Mouse (Mus musculus): ENCODE data around the gene Abl1. TPM values are rescaled to one million over a fixed set of nuclear protein-coding genes. Genes with fewer than 3 reads are reported as not detected.

Abl1 gene
- total RNA-seq, 2 experiments from 2014 or later = 51.3 to 54.4 TPM

GRCm38 (mm10) chr2:31770781-31771441, 82.7 kb downstream of the Abl1 start:
- intact Hi-C loops (cut with DNase I) = no loop called here
- DNase-seq = no peak

- intact Hi-C loops (cut with DNase I) = no loop called here
Observed at GRCm38 (mm10) chr2:31776479-31776878, 88.3 kb downstream of the Abl1 start.

GRCm38 (mm10) chr2:31779258-31779657, 91.1 kb downstream of the Abl1 start:
- intact Hi-C loops (cut with DNase I) = no loop called here
- no peak for DNase-seq

More at GRCm38 (mm10) chr2:31776479-31776878, 88.3 kb downstream of the Abl1 start:
- DNase-seq = no peak

- DNase-seq = no peak
- intact Hi-C loops (cut with DNase I) = no loop called here
Observed at GRCm38 (mm10) chr2:31782958-31783602, 94.9 kb downstream of the Abl1 start.

GRCm38 (mm10) chr2:31785074-31785473, 96.9 kb downstream of the Abl1 start:
- intact Hi-C loops (cut with DNase I) = loop anchor here (5.0 kb wide), 2 partner anchors 132 to 303 kb away; no protein-coding TSS in a partner anchor

GRCm38 (mm10) chr2:31787029-31787428, 98.9 kb downstream of the Abl1 start:
- intact Hi-C loops (cut with DNase I) = loop anchor here (2.0 to 5.0 kb wide), 3 partner anchors 98 to 305 kb away; partner anchors contain the start of gene Abl1

More at GRCm38 (mm10) chr2:31785074-31785473, 96.9 kb downstream of the Abl1 start:
- peak; percentile 77 for DNase-seq

GRCm38 (mm10) chr2:31788227-31788626, 100.1 kb downstream of the Abl1 start:
- DNase-seq = no peak
- intact Hi-C loops (cut with DNase I) = loop anchor here (5.0 kb wide), 2 partner anchors 129 to 306 kb away; no protein-coding TSS in a partner anchor

More at GRCm38 (mm10) chr2:31787029-31787428, 98.9 kb downstream of the Abl1 start:
- DNase-seq = peak; percentile 89

- DNase-seq = no peak
- intact Hi-C loops (cut with DNase I) = loop anchor here (5.0 kb wide), 2 partner anchors 128 to 307 kb away; no protein-coding TSS in a partner anchor
Observed at GRCm38 (mm10) chr2:31789215-31789614, 101.0 kb downstream of the Abl1 start.

- no peak for DNase-seq
- intact Hi-C loops (cut with DNase I) = no loop called here
Observed at GRCm38 (mm10) chr2:31790728-31791251, 102.6 kb downstream of the Abl1 start.

GRCm38 (mm10) chr2:31791260-31791659, 103.1 kb downstream of the Abl1 start:
- intact Hi-C loops (cut with DNase I) = no loop called here
- DNase-seq = no peak

GRCm38 (mm10) chr2:31792611-31793010, 104.4 kb downstream of the Abl1 start:
- intact Hi-C loops (cut with DNase I) = no loop called here
- DNase-seq = no peak

GRCm38 (mm10) chr2:31796943-31797342, 108.8 kb downstream of the Abl1 start:
- DNase-seq = no peak
- intact Hi-C loops (cut with DNase I) = no loop called here

GRCm38 (mm10) chr2:31801416-31801815, 113.2 kb downstream of the Abl1 start:
- intact Hi-C loops (cut with DNase I) = no loop called here
- DNase-seq = peak; percentile 71

- DNase-seq = no peak
- intact Hi-C loops (cut with DNase I) = no loop called here
Observed at GRCm38 (mm10) chr2:31802811-31803210, 114.6 kb downstream of the Abl1 start.

- intact Hi-C loops (cut with DNase I) = no loop called here
- DNase-seq = no peak
Observed at GRCm38 (mm10) chr2:31803480-31803879, 115.3 kb downstream of the Abl1 start.

GRCm38 (mm10) chr2:31806639-31807382, 118.6 kb downstream of the Abl1 start:
- intact Hi-C loops (cut with DNase I) = no loop called here
- DNase-seq = no peak

GRCm38 (mm10) chr2:31808410-31809357, 120.5 kb downstream of the Abl1 start:
- DNase-seq = no peak
- intact Hi-C loops (cut with DNase I) = no loop called here

- no peak for DNase-seq
Observed at GRCm38 (mm10) chr2:31809358-31809740, 121.2 kb downstream of the Abl1 start.

GRCm38 (mm10) chr2:31810444-31810843, 122.3 kb downstream of the Abl1 start, which contains the start of gene Qrfp:
TSS of gene Qrfp (minus strand) at chr2:31810580.
- no peak for DNase-seq
- intact Hi-C loops (cut with DNase I) = loop anchor here (5.0 kb wide), 1 partner anchor 102 kb away; no protein-coding TSS in a partner anchor

More at GRCm38 (mm10) chr2:31809358-31809740, 121.2 kb downstream of the Abl1 start:
- intact Hi-C loops (cut with DNase I) = no loop called here

Measured in left cerebral cortex, postnatal 4 days (tissue).